Mouse (Mus musculus) c-Kit-positive CD71-positive TER-119-negative erythroid progenitor cells, embryonic 14.5 days (primary cell): Measurements from ENCODE around the gene Hnf1a.
A peak's percentile ranks its signal among the peaks of the same experiment; 100 is the strongest.
"Not testable (repeated sequence)": the region's sequence is repeated elsewhere in the genome, so short reads cannot be mapped to it uniquely, and the experiment has no call there.

Experiments used
- DNase-seq: peaks from one replicate; pipeline ENCODE4 v3.0.0-alpha.2; 2013; ENCODE audit warnings: low read depth

The Hnf1a gene

DNA sequence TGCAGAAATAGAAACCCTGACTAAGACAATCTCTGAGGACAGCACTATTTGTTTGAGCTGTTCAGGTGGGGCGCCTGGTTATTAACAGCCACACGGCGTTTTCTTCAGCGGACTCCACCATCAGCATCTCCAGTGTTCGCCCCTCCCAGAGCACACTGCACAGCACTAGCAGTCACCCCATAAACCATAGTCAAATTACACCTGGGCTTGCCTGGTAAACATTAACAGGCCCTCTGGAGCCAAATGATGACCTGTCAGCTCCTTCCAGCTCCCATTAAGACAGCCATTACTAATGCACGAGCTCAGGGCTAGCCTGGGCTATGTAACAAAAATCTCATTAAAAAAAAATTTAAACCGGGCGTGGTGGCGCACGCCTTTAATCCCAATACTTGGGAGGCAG is 25.8 kb downstream of the Hnf1a start:
- no peak for DNase-seq

DNA sequence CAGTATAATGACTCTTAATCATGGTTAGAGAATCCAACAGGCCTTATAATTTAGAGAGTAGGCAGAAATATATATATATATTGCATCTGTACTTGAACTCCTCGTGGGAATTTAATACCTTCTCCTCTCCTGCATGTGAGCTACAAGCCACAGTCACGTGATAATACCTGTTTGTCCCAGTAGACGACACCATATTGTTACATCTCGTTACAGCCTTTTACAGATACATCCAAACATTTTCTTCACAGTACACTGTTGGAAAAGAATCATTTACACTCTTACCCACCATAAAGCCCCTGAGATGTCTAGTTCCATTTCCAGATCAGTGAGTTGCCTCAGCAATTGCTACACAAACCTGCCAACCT is 28.1 kb downstream of the Hnf1a start:
- DNase-seq: no peak

- peak; percentile 85 for DNase-seq
Observed at GRCm38 (mm10) chr5:114942074-114942765, 28.7 kb downstream of the Hnf1a start, which contains the start of gene 2210016L21Rik. TSS of gene 2210016L21Rik (plus strand) at chr5:114942158.

DNA sequence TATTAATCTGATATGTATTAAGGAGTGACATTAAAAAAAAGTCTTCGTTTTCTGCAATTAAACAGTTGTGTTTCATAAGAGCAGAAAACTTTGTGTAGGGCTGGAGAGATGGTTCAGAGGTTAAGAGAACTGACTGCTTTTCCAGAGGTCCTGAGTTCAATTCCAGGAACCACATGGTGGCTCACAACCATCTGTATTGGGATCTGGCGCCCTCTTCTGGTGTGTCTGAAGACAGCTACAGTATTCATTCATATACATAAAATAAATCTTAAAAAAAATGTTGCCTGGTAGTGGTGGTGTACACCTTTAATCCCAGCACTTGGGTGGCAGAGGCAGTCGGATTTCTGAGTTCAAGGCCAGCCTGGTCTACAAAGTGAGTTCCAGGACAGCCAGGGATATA is 29.8 kb downstream of the Hnf1a start:
- not testable (repeated sequence) for DNase-seq

DNA sequence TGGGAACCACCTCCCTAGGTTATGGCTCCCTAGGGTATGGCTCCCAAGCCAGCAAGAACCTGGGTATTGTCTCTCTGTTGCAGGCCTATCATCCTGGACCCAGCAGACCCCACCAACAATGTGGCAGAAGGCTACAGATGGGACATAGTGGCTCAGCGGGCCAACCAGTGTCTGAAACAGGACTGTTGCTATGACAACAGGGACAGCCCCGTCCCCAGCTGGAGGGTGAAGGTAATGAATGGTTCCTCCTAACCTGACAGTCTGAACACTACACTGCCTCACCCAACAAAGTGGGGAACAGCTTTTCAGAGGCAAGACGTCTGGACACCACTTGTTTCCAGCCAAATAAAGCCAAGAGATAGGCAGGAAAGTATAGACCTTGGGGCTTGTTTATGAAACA is 35.1 kb downstream of the Hnf1a start:
- no peak for DNase-seq

DNA sequence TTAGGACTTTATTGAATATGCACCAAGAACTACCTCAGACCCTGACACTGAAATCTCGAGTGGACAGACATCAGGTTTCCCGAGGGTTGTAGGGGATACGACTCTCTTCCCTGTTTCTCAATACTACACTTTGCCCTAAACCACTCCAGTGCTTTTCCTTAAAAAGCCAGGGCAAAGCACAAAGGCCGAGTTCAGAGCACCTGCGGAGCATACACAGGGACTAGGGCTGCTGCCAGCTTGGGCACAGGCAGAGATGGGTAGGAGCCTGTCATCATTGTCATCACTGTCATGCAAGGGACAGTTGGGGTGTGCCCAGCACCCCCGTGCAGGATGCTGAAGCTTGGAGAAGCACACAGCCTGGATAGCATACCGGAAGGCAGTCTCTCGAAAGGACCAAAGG is 37.7 kb downstream of the Hnf1a start:
- DNase-seq: no peak

- DNase-seq: no peak
Observed at GRCm38 (mm10) chr5:114931626-114932025, 39.3 kb downstream of the Hnf1a start.

DNA sequence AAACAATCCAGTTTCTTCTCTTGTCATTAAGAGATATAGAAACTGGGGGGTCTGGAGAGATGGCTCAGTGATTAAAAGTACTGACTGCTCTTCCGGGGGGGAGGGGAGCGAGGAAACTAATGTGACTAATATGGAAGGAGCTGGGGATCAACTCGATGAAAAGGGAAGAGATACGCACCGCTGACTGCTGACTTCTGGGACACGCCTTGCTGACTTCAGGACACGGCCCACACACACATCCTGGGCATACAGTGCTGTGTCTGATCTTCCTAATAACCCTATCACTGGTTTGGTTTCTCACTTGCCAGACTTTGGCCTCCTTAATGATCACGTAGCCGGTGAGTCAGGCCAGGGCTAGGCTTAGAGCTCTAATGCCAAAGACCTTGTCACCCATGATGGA is 44.1 kb downstream of the Hnf1a start:
- no peak for DNase-seq

- no peak for DNase-seq
Observed at GRCm38 (mm10) chr5:114926153-114926684, 44.7 kb downstream of the Hnf1a start.

- DNase-seq: no peak
Observed at GRCm38 (mm10) chr5:114922998-114923473, 47.9 kb downstream of the Hnf1a start, which contains the start of gene Oasl1. TSS of gene Oasl1 (plus strand) at chr5:114923240.

DNA sequence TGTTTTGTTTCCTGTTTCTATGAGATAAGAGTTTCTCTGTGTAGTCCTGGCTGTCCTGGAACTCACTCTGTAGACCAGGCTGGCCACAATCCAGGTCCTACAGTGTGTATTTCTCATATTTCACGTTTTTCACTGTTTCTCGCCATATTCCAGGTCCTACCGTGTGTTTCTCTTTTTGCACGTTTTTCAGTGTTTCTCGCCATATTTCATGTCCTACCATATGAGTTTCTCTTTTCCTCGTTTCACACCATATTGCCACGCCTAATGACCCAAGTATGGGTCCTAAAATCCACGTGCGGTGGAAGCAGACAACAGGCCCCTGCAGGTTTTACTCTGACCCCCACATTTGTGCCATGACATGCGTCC is 48.5 kb downstream of the Hnf1a start:
- no peak for DNase-seq

DNA sequence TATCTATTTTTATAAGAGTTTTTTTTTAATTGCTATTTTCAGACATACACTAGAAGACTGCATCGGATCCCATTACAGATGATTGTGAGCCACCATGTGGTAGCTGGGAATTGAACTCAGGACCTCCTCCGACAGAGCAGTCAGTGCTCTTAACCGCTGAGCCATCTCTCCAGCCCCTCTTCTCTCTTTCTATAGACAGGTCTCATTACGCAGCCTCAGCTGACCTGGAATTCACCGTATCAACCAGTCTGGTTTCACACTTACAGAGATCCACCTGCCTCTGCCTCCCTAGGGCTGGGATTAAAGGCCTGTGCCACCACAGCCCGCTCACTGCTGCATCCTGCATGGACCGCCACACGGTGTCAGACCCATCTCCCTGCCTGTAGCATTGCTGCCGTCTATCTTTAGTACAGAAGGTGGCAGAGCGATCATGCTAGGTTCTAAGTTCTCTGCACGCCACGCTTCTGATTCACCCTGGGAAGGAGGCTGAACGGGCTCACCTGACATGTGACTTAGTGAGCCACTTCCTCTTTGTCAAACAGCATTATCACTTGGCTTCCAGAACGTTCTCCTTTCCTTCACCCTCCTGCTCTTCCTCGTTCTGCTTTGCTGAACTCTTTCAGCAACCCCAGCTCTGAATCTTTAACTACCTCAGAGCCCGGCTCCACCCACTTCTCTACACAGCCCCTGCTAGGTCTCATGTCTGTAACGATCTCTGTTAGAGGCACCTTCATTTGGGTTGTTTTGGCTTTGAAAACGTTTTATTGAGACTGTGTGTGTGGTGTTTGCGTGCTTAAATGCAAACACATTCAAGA is 49.1 kb downstream of the Hnf1a start:
- no peak for DNase-seq

DNA sequence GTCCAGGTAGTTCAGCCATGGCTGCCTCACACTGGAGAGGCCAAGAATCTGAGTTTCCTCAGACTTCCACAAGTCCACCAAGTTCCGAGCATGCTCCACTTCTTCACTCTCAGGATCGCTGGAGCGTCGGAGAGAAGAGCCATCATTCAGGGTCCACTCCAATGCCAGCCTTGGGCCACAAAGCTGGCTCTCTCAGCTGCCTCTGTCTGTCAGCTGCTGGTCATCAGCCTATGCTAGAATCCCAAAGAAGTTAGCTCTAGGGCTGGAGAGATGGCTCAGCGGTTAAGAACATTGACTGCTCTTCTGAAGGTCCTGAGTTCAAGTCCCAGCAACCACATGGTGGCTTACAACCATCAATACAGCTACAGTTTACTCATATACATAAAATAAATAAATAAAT is 53.5 kb downstream of the Hnf1a start:
- not testable (repeated sequence) for DNase-seq

DNA sequence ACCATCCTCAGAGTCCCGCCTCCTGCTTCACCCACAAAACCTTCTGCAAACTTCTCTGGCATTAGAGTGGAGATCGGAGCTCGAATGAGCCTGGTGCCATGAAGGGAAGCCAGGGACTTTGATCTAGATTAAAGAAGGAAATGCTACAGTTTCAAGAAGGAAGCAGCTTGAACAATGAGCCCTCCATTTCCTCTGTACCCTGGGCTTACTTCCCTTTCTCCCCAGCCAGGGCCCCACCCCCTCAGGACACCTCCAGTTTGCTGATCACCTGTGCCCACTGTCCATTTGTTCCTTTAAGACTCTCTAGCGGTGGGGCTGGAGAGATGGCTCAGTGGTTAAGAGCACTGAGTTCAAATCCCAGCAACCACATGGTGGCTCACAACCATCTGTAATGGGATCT is 54.1 kb downstream of the Hnf1a start:
- DNase-seq: no peak

DNA sequence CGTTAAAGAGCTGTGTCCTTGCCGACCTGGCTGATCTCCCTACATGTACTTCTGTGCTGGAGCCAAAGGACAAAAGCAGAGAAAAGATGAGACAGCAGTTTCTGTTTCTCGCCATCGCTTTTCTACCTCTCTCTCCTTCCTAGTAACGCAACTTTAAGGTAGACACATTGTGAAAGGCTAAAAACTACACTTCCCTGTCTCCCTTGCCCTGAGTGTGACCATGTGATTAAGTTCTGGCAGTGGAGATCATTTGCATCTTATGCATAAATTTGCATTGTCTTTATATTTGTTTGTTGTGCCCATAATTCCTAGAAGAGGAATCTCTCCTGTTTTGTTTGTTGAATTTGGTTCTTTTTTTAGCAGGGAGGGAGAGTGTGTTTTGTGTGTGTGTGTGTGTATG is 55.0 kb downstream of the Hnf1a start:
- no peak for DNase-seq

DNA sequence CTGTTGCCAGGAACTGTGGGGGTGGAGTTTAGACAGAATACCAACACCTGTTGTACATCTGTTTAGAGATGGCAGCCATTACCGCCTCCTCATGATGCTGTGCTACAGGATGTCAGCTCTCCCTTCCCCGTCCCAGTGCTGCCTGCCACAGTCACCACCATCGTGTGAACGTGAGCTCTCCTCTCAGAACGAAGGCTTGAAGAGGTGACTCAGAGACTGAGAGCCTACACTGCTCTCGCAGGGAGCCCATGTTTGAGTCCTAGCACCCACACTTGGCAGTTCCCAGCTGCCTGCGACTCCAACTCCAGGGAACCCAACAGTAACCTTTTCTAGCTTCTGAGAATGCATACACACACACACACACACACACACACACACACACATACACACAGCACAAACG is 56.0 kb downstream of the Hnf1a start:
- no peak for DNase-seq

- no peak for DNase-seq
Observed at GRCm38 (mm10) chr5:114913686-114914085, 57.2 kb downstream of the Hnf1a start.

DNA sequence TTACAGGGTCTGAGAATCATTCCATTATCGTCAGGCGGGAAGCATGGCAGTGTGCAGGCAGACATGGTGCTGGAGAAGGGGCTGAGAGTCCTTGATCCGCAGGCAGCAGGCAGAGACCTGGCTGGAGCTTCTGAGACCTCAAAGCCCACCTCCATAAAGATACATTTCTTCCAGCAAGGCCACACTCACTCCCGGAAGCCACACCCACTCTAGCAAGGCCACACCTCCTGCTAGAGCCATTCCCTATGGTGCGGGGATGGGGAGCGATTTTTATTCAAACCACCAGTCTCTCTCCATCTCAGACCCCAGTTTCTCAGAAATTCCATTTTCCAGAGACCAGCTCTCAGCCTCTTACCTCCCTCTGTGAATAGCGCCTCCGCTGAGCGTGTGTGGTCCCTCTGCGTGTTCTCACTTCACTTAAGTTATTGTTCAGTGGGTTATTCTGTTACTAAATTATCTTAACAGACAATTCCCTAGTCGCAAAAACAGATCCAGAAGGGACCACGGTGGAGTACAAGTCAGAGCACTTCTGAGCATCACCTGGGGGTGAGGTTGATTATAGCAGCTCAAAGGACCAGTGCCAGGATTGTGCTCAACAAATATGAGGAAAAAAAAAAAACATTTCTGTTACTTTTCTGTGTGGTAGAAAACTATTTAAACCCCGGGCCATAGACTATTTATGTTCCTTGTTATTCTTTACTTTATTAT is 62.1 kb downstream of the Hnf1a start:
- no peak for DNase-seq

DNA sequence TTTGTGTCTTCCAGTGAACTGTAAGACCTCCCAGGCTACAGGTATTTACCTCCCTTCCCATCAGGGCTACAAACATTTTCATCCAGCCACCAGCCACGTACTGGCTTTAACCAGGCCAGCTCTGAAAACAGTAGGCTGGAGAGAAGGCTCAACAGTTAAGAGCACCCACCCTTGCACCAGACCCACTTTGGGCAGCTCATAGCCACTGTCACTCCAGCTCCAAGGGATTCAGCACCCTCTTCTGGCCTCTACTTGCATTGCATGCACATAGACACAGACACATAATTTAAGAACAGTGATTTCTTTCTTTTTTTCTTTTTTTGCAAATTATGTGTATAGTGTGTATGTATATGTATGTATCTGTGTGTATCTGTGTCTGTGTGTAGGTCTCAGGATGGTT is 68.5 kb downstream of the Hnf1a start:
- DNase-seq: no peak
